ENCODE assay signal across 21 mouse cellular contexts in the genomic region with DNA sequence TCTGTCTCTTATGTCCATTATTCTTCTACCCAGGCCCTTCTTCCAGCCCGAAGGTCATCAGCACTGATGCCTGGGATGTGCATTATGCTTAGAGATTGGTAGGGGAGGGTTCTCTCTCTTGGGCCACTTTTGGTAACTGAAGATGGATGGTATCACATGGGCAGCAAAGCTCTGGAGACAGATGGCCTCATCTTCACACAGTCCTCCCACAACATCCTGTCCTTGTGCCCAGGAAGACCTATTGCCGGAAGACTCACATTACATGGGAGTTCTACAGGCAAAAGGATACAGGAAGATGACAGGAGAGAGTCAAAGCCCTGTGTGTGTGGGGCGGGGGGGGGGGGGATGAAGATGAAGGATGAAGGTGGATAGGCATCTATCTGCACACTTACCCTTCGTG.
"Had no signal": no experiment of that assay in that cellular context is flagged by ENCODE, and none has a peak within 500 bp of the region (broad histone marks: within the 10 kb centered on the region; RNA-seq: fewer than 3 reads in every experiment).

No protein-coding gene starts in this region.

- H3K9me3 ChIP-seq: limb, embryonic 12.5 days; limb, embryonic 15.5 days; midbrain, embryonic 10.5 days; midbrain, embryonic 13.5 days; neural tube, embryonic 13.5 days had no signal

- ATAC-seq: liver, postnatal 0 days; lung, postnatal 0 days; midbrain, embryonic 13.5 days; midbrain, embryonic 16.5 days had no signal

- H3K4me2 ChIP-seq: limb, embryonic 12.5 days; limb, embryonic 15.5 days; liver, embryonic 11.5 days; lung, embryonic 14.5 days; midbrain, embryonic 13.5 days; neural tube, embryonic 13.5 days had no signal

- H3K27me3 ChIP-seq: limb, embryonic 12.5 days; limb, embryonic 15.5 days; megakaryocyte, embryonic 14.5 days; midbrain, embryonic 13.5 days; neural tube, embryonic 13.5 days had no signal

- H3K27ac ChIP-seq: left cerebral cortex, adult 2 months; limb, embryonic 12.5 days; limb, embryonic 15.5 days; liver, embryonic 14.5 days; midbrain, embryonic 10.5 days; midbrain, embryonic 13.5 days; neural tube, embryonic 13.5 days had no signal

- H3K36me3 ChIP-seq: limb, embryonic 12.5 days; limb, embryonic 15.5 days; midbrain, embryonic 10.5 days; midbrain, embryonic 13.5 days; neural tube, embryonic 13.5 days had no signal

- H3K4me1 ChIP-seq: megakaryocyte, embryonic 14.5 days had no signal

- H3K9ac ChIP-seq: limb, embryonic 12.5 days; limb, embryonic 15.5 days; liver, embryonic 14.5 days; liver, postnatal 0 days; lung, embryonic 14.5 days; midbrain, embryonic 13.5 days; neural tube, embryonic 13.5 days had no signal

- DNase-seq: kidney, adult 11 months; kidney, adult 9 months; kidney, postnatal 36 days; layer of hippocampus, postnatal 36 days; liver, postnatal 0 days; lung, embryonic 14.5 days; lung, postnatal 36 days; thymus, adult 18-20 months; thymus, postnatal 36 days had no signal

- H3K4me3 ChIP-seq: left cerebral cortex, adult 2 months; limb, embryonic 12.5 days; limb, embryonic 15.5 days; megakaryocyte, embryonic 14.5 days; midbrain, embryonic 10.5 days; midbrain, embryonic 13.5 days; myocyte; neural tube, embryonic 13.5 days had no signal
